Mouse (Mus musculus): ENCODE data around the gene Prr19. TPM values are rescaled to one million over a fixed set of nuclear protein-coding genes. Genes with fewer than 3 reads are reported as not detected.
"Not testable (repeated sequence)": the region's sequence is repeated elsewhere in the genome, so short reads cannot be mapped to it uniquely, and the experiment has no call there.

The Prr19 gene
- total RNA-seq, 2 experiments from 2014 or later, result not detected

- no peak for DNase-seq (ENCODE audit: low spot score)
Observed at GRCm38 (mm10) chr7:25317446-25317999, 16.3 kb downstream of the Prr19 start.

- DNase-seq (ENCODE audit: low spot score), result peak; percentile 41
Observed at GRCm38 (mm10) chr7:25322058-25322484, 20.9 kb downstream of the Prr19 start.

- DNase-seq (ENCODE audit: low spot score), result no peak
Observed at GRCm38 (mm10) chr7:25323219-25323618, 22.0 kb downstream of the Prr19 start.

GRCm38 (mm10) chr7:25325431-25325830, 24.2 kb downstream of the Prr19 start:
- not testable (repeated sequence) for DNase-seq (ENCODE audit: low spot score)

- no peak for DNase-seq (ENCODE audit: low spot score)
Observed at GRCm38 (mm10) chr7:25326233-25326632, 25.0 kb downstream of the Prr19 start.

GRCm38 (mm10) chr7:25333596-25334307, 32.5 kb downstream of the Prr19 start:
- DNase-seq (ENCODE audit: low spot score), result peak; percentile 72

- no peak for DNase-seq (ENCODE audit: low spot score)
Observed at GRCm38 (mm10) chr7:25334472-25334871, 33.3 kb downstream of the Prr19 start.

- DNase-seq (ENCODE audit: low spot score), result no peak
Observed at GRCm38 (mm10) chr7:25339329-25339728, 38.1 kb downstream of the Prr19 start.

- no peak for DNase-seq (ENCODE audit: low spot score)
Observed at GRCm38 (mm10) chr7:25341000-25341784, 40.0 kb downstream of the Prr19 start.

- no peak for DNase-seq (ENCODE audit: low spot score)
Observed at GRCm38 (mm10) chr7:25348861-25349260, 47.6 kb downstream of the Prr19 start.

Other genes starting within 250 kb of the Prr19 start
- gene Grik5, start 229.1 kb upstream of the Prr19 start, total RNA-seq (2021), result 1 to 10 TPM; 1.7 to 2.7 TPM
- 1 to 10 TPM; 7.5 to 7.7 TPM for gene Zfp574, start 228.8 kb upstream of the Prr19 start, total RNA-seq (2021)
- under 1 TPM; 0.07 to 0.09 TPM for gene Pou2f2, start 121.7 kb upstream of the Prr19 start, total RNA-seq (2021)
- 1 to 10 TPM; 8.3 to 8.4 TPM for gene Dedd2, start 80.8 kb upstream of the Prr19 start, total RNA-seq (2021)
- gene Zfp526, start 80.0 kb upstream of the Prr19 start, total RNA-seq (2021), result 1 to 10 TPM; 4.7 to 5.3 TPM
- 10 to 100 TPM; 83.2 to 83.8 TPM for gene Gsk3a, start 63.6 kb upstream of the Prr19 start, total RNA-seq (2021)
- gene Erf, start 50.6 kb upstream of the Prr19 start, total RNA-seq (2021), result 1 to 10 TPM; 5.7 to 7.3 TPM
- gene Cic, start 33.7 kb upstream of the Prr19 start, total RNA-seq (2021), result 10 to 100 TPM; 34.8 to 38.3 TPM
- 1 to 10 TPM in 1 of 2 experiments, under 1 TPM in 1; 0.82 to 1.1 TPM for gene Pafah1b3, start 3.4 kb upstream of the Prr19 start, total RNA-seq (2021)
- not detected for gene Tmem145, start 4.7 kb downstream of the Prr19 start, total RNA-seq (2021)
- gene Megf8, start 15.8 kb downstream of the Prr19 start, total RNA-seq (2021), result 10 to 100 TPM; 20.3 to 22.0 TPM
- not detected for gene Cnfn, start 68.3 kb downstream of the Prr19 start, total RNA-seq (2021)
- 10 to 100 TPM; 21.3 to 22.7 TPM for gene Lipe, start 97.3 kb downstream of the Prr19 start, total RNA-seq (2021)
- gene Cxcl17, start 111.5 kb downstream of the Prr19 start, total RNA-seq (2021), result not detected
- gene Ceacam1, start 176.2 kb downstream of the Prr19 start, total RNA-seq (2021), result 1 to 10 TPM; 2.7 to 4.4 TPM
- gene Ceacam2, start 238.4 kb downstream of the Prr19 start, total RNA-seq (2021), result 1 to 10 TPM in 1 of 2 experiments, under 1 TPM in 1; 0.46 to 1.1 TPM